Mouse (Mus musculus) erythroblast, embryonic 14.5 days (primary cell): ENCODE measurements at regions not wholly inside any gene's neighbourhood (a gene's known extent, or its start where the extent isn't known, plus 50 kb on each side); places are given as distances from the start of the nearest gene placed in this dataset.

Experiments
- GATA1 ChIP-seq: IDR thresholded peaks from 2 replicates; pipeline ENCODE4 v1.6.1; 2012; ENCODE audit warnings: low read length, inconsistent platforms, mixed read lengths
- TAL1 ChIP-seq: IDR thresholded peaks from 3 replicates; pipeline ENCODE4 v1.6.1; 2012; ENCODE audit warnings: low read length, inconsistent platforms, mixed read lengths

DNA sequence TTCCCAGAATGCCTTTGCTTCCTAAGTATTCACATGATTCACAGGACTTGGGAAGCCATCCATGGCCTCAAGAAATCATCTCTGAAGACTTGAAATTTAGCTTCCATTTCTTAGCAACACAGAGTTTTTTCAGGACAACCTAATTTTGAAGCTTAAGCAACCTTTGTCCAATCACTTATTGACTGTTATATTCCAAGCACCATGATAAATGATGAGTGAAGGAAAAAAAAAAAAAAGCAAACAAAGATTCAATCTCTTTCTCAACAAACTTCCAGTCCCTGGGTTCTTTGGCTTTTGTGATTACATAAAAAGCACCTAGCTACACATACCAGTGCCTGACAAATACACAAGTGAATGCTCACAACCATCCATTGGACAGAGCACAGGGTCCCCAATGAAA lies 169.4 kb upstream of the Lpp start:
- TF ChIP-seq TAL1, result no peak
- no peak for TF ChIP-seq GATA1
